Mouse (Mus musculus): ENCODE results near the gene Mrpl57. TPM values are rescaled to one million over a fixed set of nuclear protein-coding genes. Genes with fewer than 3 reads are reported as not detected.
A peak's percentile ranks its signal among the peaks of the same experiment; 100 is the strongest.
"Not testable (repeated sequence)": the region's sequence is repeated elsewhere in the genome, so short reads cannot be mapped to it uniquely, and the experiment has no call there.

Mrpl57 gene
- polyA plus RNA-seq, 1 experiment from 2014 or later: 152 TPM

DNA sequence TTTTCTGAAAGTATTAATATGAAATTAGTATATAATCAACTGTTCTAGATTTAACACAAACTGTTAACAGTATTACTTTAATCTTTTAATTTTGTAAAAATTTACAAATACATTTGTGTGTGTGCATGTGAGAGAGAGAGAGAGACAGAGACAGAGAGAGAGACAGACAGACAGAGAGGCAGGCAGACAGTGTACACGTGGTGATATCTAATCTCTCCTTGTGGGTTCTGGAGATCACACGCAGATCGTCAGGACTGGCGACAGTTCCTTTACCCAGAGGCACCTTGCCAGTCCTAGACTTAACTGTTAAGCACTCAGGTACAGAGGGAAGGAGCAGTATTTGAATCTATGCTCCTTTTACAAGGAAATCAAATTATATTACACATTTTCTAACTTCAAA, 5.2 kb upstream of the Mrpl57 start:
- 96% methylated on average over 4 of the region's 4 CpGs for WGBS
- no peaks in the 10 kb centered on the region for H3K9me3 ChIP-seq (replicated peaks)
- no peak overlapping the region for H3K9ac ChIP-seq
- H3K27ac ChIP-seq: no peak overlapping the region
- peaks cover 62% of the 10 kb centered on the region for H3K36me3 ChIP-seq (ENCODE audit: poor library complexity, severe bottlenecking)
- H3K27me3 ChIP-seq: no peaks in the 10 kb centered on the region
- ATAC-seq: no peak
- no peak overlapping the region for H3K4me2 ChIP-seq
- peaks cover 20% of the 10 kb centered on the region for H3K4me1 ChIP-seq
- H3K4me3 ChIP-seq: no peak overlapping the region

DNA sequence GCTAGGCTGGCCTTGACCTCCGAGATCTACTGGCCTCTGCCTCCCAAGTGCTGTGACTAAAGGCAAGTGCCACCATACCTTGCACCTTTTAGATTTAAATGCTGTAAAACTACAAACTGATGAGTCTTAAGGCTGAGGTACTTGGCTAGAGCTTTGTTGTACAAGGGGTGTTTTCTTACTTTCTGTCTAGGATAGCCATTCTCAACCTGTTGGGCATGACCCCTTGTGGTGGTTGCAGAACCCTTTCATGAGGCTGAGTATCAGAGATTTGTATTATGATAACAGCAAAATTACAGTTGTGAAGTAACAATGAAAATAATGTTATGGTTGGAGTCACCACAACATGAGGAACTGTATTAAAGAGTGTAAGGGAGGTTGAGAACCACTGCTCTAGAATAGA, 1.2 kb downstream of the Mrpl57 start:
- no peaks in the 10 kb centered on the region for H3K9me3 ChIP-seq (replicated peaks)
- 67% methylated on average over 1 of the region's 1 CpGs for WGBS
- no peaks in the 10 kb centered on the region for H3K27me3 ChIP-seq
- peaks cover 13% of the 10 kb centered on the region for H3K36me3 ChIP-seq (ENCODE audit: poor library complexity, severe bottlenecking)
- H3K27ac ChIP-seq: no peak overlapping the region
- no peak for ATAC-seq
- peak overlapping the region; percentile 87 for H3K4me3 ChIP-seq
- H3K4me2 ChIP-seq: peak overlapping the region; percentile 76
- peaks cover 34% of the 10 kb centered on the region for H3K4me1 ChIP-seq
- H3K9ac ChIP-seq: peak overlapping the region; percentile 91

DNA sequence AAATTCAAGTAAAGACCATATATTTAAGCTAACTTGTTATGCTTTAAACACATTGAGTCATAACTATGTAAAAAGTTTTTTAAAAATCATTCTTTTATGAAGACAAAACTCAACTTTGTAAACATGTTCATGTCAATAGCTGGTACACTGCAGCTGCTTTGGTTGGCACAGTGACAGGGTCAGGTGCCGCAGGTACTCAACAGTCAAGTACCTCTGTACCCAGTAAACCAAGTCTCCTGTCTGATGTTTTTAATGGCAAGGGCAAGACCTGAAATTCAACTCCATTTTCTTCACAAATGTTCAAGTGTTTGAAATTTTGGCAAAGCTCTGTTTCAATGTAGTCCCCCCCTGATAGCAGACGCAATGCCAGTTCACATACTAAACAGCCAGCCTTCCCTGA, 7.5 kb downstream of the Mrpl57 start:
- H3K27me3 ChIP-seq: no peaks in the 10 kb centered on the region
- H3K4me1 ChIP-seq: no peaks in the 10 kb centered on the region
- WGBS: 94% methylated on average over 2 of the region's 2 CpGs
- no peak overlapping the region for H3K27ac ChIP-seq
- H3K9ac ChIP-seq: no peak overlapping the region
- no peaks in the 10 kb centered on the region for H3K9me3 ChIP-seq (replicated peaks)
- peaks cover 43% of the 10 kb centered on the region for H3K36me3 ChIP-seq (ENCODE audit: poor library complexity, severe bottlenecking)
- no peak overlapping the region for H3K4me3 ChIP-seq
- no peak for ATAC-seq
- no peak overlapping the region for H3K4me2 ChIP-seq

DNA sequence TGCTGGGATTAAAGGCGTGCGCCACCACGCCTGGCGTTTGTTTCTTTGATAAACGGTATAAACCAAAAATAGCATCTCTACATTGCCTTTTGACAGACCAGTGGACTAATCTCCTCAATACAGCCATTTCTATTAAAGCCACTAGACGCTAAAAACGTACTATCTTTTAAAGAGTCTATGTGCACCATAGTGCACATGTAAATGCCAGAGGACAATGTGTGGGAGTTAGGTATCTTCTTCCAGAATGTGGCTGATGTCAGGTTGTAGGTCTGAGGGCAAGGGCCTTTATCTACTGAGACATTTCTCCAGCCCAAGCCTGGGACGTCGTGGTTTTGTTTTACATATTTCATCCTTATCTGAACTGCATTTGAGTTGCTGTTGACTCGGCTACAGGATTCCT, 9.1 kb downstream of the Mrpl57 start:
- Histone ChIP-seq H3K4me3 (no peak overlapping the region), H3K36me3 (ENCODE audit: poor library complexity, severe bottlenecking) (peaks cover 54% of the 10 kb centered on the region), H3K27ac (no peak overlapping the region), H3K4me1 (no peaks in the 10 kb centered on the region), H3K9me3 (replicated peaks) (no peaks in the 10 kb centered on the region), H3K9ac (no peak overlapping the region), H3K4me2 (no peak overlapping the region), H3K27me3 (no peaks in the 10 kb centered on the region)
- ATAC-seq: no peak
- 91% methylated on average over 10 of the region's 10 CpGs for WGBS

DNA sequence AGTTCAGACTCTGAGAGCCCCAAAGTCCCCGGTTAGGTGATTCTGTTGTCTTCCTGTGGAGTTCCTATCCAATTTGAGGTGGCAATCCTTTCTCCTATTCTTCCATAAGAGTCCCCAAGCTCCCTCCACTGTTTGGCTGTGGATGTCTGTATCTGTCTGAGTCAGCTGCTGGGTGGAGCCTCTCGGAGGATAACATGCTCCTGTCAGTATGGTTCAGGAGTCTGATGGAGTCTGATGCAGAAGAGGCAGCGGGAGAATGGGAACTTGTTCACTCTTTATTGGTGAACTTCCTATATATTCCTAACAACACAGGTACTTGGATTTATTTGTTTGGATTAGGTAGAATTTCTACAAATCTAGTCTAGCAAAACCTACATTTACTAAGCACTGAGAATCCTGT, 18.5 kb downstream of the Mrpl57 start:
- WGBS: 91% methylated on average over 3 of the region's 3 CpGs
- H3K27ac ChIP-seq: no peak overlapping the region
- peaks cover 59% of the 10 kb centered on the region for H3K36me3 ChIP-seq (ENCODE audit: poor library complexity, severe bottlenecking)

DNA sequence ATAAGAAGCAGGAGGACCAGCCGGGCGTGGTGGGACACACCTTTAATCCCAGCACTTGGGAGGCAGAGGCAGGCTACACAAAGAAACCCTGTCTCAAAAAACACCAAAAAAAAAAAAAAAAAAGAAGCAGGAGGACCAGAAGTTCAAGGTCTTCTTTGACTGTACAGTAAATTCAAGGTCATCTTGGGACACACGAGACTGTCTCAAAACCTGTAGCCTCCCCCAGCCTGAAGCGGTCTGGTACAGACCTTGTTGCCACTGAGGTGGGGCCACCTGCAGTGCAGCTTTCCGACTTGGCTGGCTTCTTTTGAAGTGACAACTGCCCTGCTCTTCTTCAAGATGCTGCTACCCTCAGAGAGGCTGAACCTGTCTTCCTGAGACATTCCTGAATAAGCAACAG, 22.0 kb downstream of the Mrpl57 start:
- H3K36me3 ChIP-seq (ENCODE audit: poor library complexity, severe bottlenecking): peaks cover 59% of the 10 kb centered on the region
- H3K27ac ChIP-seq; H3K9me3 ChIP-seq (replicated peaks); ATAC-seq; H3K4me3 ChIP-seq; H3K4me2 ChIP-seq; H3K27me3 ChIP-seq; H3K4me1 ChIP-seq; H3K9ac ChIP-seq: not testable (repeated sequence)
- 81% methylated on average over 5 of the region's 5 CpGs for WGBS

More for the DNA sequence above, 18.5 kb downstream of the Mrpl57 start:
- no peak for ATAC-seq
- no peaks in the 10 kb centered on the region for H3K4me1 ChIP-seq
- H3K4me2 ChIP-seq: no peak overlapping the region
- no peaks in the 10 kb centered on the region for H3K9me3 ChIP-seq (replicated peaks)
- no peaks in the 10 kb centered on the region for H3K27me3 ChIP-seq
- H3K9ac ChIP-seq: no peak overlapping the region
- H3K4me3 ChIP-seq: no peak overlapping the region

DNA sequence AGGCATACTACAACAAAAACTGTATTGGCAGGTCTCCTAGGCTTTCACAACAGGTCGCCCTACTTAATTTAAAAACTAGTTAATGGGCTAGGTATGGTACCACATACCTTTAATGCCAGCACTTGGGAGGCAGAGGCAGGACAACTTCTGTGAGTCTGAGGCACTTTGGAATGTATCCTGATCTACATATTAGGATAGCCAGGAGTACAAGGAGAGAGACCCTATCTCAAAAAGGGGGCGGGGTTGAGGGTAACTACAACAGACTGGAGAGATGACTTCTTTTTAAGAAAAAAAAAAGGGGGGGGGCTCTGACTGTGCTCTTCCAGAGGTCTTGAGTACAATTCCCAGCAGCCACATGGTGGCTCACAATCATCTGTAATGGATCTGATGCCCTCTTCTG, 22.6 kb downstream of the Mrpl57 start:
- H3K4me3 ChIP-seq: no peak overlapping the region
- no peaks in the 10 kb centered on the region for H3K27me3 ChIP-seq
- H3K4me1 ChIP-seq: no peaks in the 10 kb centered on the region
- H3K27ac ChIP-seq: no peak overlapping the region
- no peak overlapping the region for H3K9ac ChIP-seq
- no peak overlapping the region for H3K4me2 ChIP-seq
- peaks cover 61% of the 10 kb centered on the region for H3K36me3 ChIP-seq (ENCODE audit: poor library complexity, severe bottlenecking)
- no peaks in the 10 kb centered on the region for H3K9me3 ChIP-seq (replicated peaks)
- WGBS: 95% methylated on average over 2 of the region's 2 CpGs
- no peak for ATAC-seq

DNA sequence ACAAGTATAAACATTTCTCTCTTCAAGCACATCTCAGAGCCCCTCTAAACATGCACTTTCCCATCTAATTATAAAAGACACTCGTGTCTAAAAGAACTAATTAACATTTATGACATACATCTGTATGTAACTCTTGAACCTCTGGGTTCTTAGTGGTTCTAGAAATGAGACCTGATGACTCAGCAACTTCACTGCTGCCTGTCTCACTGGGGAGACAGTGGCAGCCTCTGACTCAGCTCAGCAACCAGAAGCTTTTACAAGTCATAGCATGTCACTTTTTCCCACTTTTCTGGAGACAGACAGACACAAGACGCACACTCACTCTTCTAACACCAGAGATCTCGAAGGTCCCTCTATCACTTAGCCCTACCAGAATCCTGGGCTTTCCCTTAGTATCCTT, 24.3 kb downstream of the Mrpl57 start:
- 92% methylated on average over 3 of the region's 3 CpGs for WGBS
- Histone ChIP-seq H3K27me3 (no peaks in the 10 kb centered on the region), H3K27ac (no peak overlapping the region), H3K4me1 (no peaks in the 10 kb centered on the region), H3K36me3 (ENCODE audit: poor library complexity, severe bottlenecking) (peaks cover 48% of the 10 kb centered on the region), H3K9ac (no peak overlapping the region), H3K4me2 (no peak overlapping the region), H3K4me3 (no peak overlapping the region), H3K9me3 (replicated peaks) (no peaks in the 10 kb centered on the region)
- ATAC-seq: no peak

DNA sequence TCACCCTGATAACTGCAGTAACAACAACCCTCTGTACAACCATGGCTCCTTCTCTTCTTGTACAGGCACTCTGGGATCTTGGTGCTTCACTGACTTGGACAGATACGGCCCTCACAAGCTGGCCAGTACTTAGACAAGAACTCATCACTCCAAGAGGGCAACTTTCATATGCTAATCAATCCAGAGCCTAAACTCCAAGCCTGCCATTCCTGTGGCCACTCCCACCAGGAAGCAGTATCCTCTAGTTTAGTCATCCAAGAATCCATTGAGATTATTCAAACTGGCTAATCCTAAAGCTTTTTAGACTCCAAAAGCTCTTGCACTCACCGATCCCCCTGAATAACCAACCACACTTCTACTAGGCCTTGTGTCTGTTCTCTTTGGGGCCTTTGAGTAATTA, 26.9 kb downstream of the Mrpl57 start:
- no peaks in the 10 kb centered on the region for H3K4me1 ChIP-seq
- no peak overlapping the region for H3K27ac ChIP-seq
- no peak overlapping the region for H3K9ac ChIP-seq
- no peak for ATAC-seq
- H3K36me3 ChIP-seq (ENCODE audit: poor library complexity, severe bottlenecking): peaks cover 44% of the 10 kb centered on the region
- H3K4me2 ChIP-seq: no peak overlapping the region
- H3K27me3 ChIP-seq: no peaks in the 10 kb centered on the region
- H3K4me3 ChIP-seq: no peak overlapping the region
- WGBS: 65% methylated on average over 2 of the region's 2 CpGs
- H3K9me3 ChIP-seq (replicated peaks): no peaks in the 10 kb centered on the region

DNA sequence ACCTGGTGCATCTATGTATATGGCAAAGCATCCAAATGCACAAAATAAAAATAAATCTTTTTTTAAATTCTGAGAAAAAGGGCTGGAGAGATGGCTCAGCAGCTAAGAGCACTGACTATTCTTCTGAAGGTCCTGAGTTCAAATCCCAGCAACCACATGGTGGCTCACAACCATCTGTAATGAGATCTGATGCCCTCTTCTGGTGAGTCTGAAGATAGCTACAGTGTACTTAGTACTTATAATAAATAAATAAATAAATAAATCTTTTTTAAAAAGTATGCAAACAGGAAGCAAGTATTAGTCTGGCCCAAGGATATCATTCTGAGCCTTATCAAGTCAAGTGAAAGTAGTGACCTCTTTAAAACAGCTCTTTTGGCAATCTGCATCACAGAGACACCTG, 30.0 kb downstream of the Mrpl57 start:
- not testable (repeated sequence) for H3K27me3 ChIP-seq; H3K4me1 ChIP-seq; ATAC-seq; H3K4me2 ChIP-seq; H3K9me3 ChIP-seq (replicated peaks); H3K27ac ChIP-seq; H3K4me3 ChIP-seq; H3K9ac ChIP-seq
- H3K36me3 ChIP-seq (ENCODE audit: poor library complexity, severe bottlenecking): peaks cover 31% of the 10 kb centered on the region; the same call in 1 of the 2 replicates

DNA sequence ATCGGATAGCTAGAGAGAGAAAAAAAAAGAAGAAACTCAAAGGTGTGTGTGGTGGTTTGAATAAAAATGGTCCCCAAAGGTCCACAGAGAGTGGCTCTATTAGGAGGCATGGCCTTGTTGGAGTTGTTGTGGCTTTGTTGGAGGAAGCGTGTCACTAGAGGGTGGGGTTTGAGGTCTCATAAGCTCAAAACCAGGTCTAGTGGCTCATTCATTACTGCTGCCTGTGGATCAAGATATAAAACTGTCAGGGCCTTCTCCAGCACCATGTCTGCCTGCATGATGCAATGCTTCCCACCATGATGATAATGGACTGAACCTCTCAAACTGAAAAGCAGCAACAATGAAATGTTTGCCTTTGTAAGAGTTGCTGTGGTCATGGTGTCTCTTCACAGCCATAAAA, 32.6 kb downstream of the Mrpl57 start:
- H3K4me3 ChIP-seq: no peak overlapping the region
- no peak overlapping the region for H3K4me2 ChIP-seq
- H3K4me1 ChIP-seq: no peaks in the 10 kb centered on the region
- H3K9me3 ChIP-seq (replicated peaks): no peaks in the 10 kb centered on the region
- no peak overlapping the region for H3K9ac ChIP-seq
- H3K27ac ChIP-seq: no peak overlapping the region
- no peaks in the 10 kb centered on the region for H3K27me3 ChIP-seq
- ATAC-seq: no peak
- 92% methylated on average over 2 of the region's 2 CpGs for WGBS
- peaks cover 41% of the 10 kb centered on the region for H3K36me3 ChIP-seq (ENCODE audit: poor library complexity, severe bottlenecking)

DNA sequence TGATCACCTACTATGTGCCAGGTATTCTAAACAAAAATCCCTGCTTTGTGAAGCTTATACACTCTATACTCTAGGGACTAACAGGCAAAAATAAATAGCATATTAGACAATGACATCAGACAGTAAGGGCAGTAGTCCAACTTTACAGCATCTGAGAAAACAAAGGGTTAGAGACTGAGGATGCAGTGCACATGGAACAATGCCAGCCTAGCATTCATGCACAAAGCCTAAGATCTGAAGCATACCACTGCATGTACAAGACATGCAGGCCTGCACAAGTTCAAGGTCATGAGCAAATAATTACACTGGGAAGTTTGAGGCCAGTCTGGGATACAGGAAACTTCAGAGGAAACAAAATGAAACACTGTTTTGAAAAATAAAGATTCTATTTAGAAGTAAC, 33.5 kb downstream of the Mrpl57 start:
- no peak for ATAC-seq
- Histone ChIP-seq H3K4me1 (no peaks in the 10 kb centered on the region), H3K27me3 (no peaks in the 10 kb centered on the region), H3K36me3 (ENCODE audit: poor library complexity, severe bottlenecking) (peaks cover 49% of the 10 kb centered on the region), H3K4me2 (no peak overlapping the region), H3K27ac (no peak overlapping the region), H3K9ac (no peak overlapping the region), H3K4me3 (no peak overlapping the region), H3K9me3 (replicated peaks) (no peaks in the 10 kb centered on the region)

DNA sequence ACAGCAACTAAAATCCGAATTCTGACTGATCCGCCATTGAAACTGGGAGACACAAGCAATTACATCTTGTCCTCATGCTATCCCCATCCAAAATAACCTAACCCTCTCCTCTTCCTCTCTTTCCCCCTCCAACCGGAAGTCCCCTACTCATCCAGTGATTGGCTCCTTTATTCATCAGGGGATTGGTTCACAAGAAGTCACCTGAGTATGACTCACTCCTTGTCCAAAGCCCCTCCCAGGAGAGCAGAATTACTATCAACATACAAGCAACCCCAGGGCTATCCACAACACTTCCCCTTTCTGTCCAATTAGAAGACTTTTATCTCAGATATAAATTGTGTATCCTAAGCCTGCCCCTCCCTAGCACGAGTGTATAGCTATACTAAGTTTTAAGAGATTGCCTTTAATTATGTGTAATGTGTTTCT, 36.0 kb downstream of the Mrpl57 start:
- no peak overlapping the region for H3K4me2 ChIP-seq
- H3K4me1 ChIP-seq: no peaks in the 10 kb centered on the region
- peaks cover 54% of the 10 kb centered on the region for H3K36me3 ChIP-seq (ENCODE audit: poor library complexity, severe bottlenecking)
- no peak overlapping the region for H3K4me3 ChIP-seq
- H3K9ac ChIP-seq: no peak overlapping the region
- no peaks in the 10 kb centered on the region for H3K9me3 ChIP-seq (replicated peaks)
- H3K27ac ChIP-seq: no peak overlapping the region
- ATAC-seq: no peak
- no peaks in the 10 kb centered on the region for H3K27me3 ChIP-seq
- 83% methylated on average over 4 of the region's 4 CpGs for WGBS

Data from forebrain, embryonic 13.5 days (tissue).